Mouse (Mus musculus) liver, postnatal 0 days (tissue): ENCODE measurements around the gene Syngr4. TPM values are rescaled to one million over a fixed set of nuclear protein-coding genes. Genes with fewer than 3 reads are reported as not detected.

ENCODE experiments used
- ATAC-seq: fragments of 200-750 bp; cut with Nextera tagmentation; 2 replicates; pipeline ENCODE4 v1.8.0; 2017; ENCODE audit warnings: mild to moderate bottlenecking, moderate library complexity
- DNase-seq: peaks from one replicate; pipeline ENCODE4 v3.0.0-alpha.2; 2016
- H3K27ac ChIP-seq: fragments of 300-500 bp; sonication (generic); 2 replicates; pipeline ENCODE4 v1.5.1; 2014; ENCODE audit warnings: antibody characterized with exemption, moderate library complexity, mild to moderate bottlenecking, low read depth
- H3K27me3 ChIP-seq: fragments of 300-500 bp; sonication (generic); 2 replicates; pipeline ENCODE4 v1.6.1; 2014; ENCODE audit warnings: low read length, control low read depth, mixed read lengths; ENCODE audit not compliant: insufficient read depth
- H3K36me3 ChIP-seq: fragments of 300-500 bp; sonication (generic); replicated peaks from 2 replicates; pipeline ENCODE4 v1.6.1; 2014; ENCODE audit warnings: mild to moderate bottlenecking, control low read depth, low read length, moderate library complexity, mixed read lengths; ENCODE audit not compliant: insufficient read depth
- H3K4me1 ChIP-seq: fragments of 300-500 bp; sonication (generic); 2 replicates; pipeline ENCODE4 v1.6.1; 2014; ENCODE audit warnings: antibody characterized with exemption, mild to moderate bottlenecking, control low read depth; ENCODE audit not compliant: insufficient read depth
- H3K4me2 ChIP-seq: fragments of 300-500 bp; sonication (generic); 2 replicates; pipeline ENCODE4 v1.6.1; 2014; ENCODE audit warnings: low read depth, mild to moderate bottlenecking, low read length, moderate library complexity, mixed read lengths
- H3K4me3 ChIP-seq: fragments of 300-500 bp; sonication (generic); 2 replicates; pipeline ENCODE4 v1.5.1; 2014; ENCODE audit warnings: low read depth, low read length
- H3K9ac ChIP-seq: fragments of 300-500 bp; sonication (generic); replicated peaks from 2 replicates; pipeline ENCODE4 v1.6.1; 2014; ENCODE audit warnings: mild to moderate bottlenecking, moderate library complexity
- H3K9me3 ChIP-seq: fragments of 300-500 bp; sonication (generic); 2 replicates; pipeline ENCODE4 v1.6.1; 2016; ENCODE audit warnings: mild to moderate bottlenecking, control low read depth, low read length, mixed read lengths
- CTCF ChIP-seq: sonication (generic); IDR thresholded peaks from 2 replicates; pipeline ENCODE4 v1.5.1; 2016; ENCODE audit warnings: antibody characterized with exemption, low read depth
- EP300 ChIP-seq: IDR thresholded peaks from 2 replicates; pipeline ENCODE4 v1.6.1; 2016; ENCODE audit warnings: antibody characterized with exemption, low read depth, mild to moderate bottlenecking
- WGBS: fragments of 180-500 bp; shearing (Covaris S2); extraction: QIAGEN DNeasy Blood & Tissue Kit; methylation state at CpG from one replicate; pipeline ENCODE4 v1.1.7; 2014; ENCODE audit not compliant: insufficient replicate concordance; 5-methylcytosine and 5-hydroxymethylcytosine counted together
- polyA plus RNA-seq: library from polyadenylated mRNA; unstranded; fragments of >200 nt; fragmentation: Nextera tagmentation; extraction: Ambion mirVana; gene quantifications from 2 replicates; pipeline ENCODE4 v1.2.1, GENCODE M21; 2015

Gene Syngr4
- polyA plus RNA-seq, 1 experiment from 2014 or later, result 0.70 TPM

DNA sequence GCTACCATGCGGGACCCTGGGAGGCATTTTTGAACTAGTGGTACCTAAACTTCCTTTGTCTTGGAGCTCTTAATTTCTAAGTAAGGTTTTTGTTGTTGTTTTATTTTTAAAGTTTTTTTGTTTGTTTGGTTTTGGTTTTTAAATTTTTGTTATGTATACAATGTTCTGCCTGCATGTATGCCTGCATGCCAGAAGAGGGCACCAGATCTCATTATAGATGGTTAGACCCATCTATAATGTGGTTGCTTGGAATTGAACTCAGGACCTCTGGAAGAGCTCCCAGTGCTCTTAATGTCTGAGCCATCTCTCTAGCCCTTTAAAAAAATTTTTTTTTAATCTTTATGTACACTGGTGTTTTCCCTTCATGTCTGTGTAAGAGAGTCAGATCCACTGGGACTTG lies 33.2 kb upstream of the Syngr4 start:
- Histone ChIP-seq H3K4me3 (no peak overlapping the region), H3K9ac (no peak overlapping the region), H3K27ac (no peak overlapping the region), H3K9me3 (peaks cover 5% of the 10 kb centered on the region; the same call in 1 of the 2 replicates), H3K4me2 (no peak overlapping the region), H3K36me3 (no peaks in the 10 kb centered on the region), H3K27me3 (no peaks in the 10 kb centered on the region), H3K4me1 (no peaks in the 10 kb centered on the region)
- 100% methylated on average over 1 of the region's 1 CpGs for WGBS
- no peak for ATAC-seq
- TF ChIP-seq CTCF, result peak; percentile 41
- no peak for TF ChIP-seq EP300
- no peak for DNase-seq

DNA sequence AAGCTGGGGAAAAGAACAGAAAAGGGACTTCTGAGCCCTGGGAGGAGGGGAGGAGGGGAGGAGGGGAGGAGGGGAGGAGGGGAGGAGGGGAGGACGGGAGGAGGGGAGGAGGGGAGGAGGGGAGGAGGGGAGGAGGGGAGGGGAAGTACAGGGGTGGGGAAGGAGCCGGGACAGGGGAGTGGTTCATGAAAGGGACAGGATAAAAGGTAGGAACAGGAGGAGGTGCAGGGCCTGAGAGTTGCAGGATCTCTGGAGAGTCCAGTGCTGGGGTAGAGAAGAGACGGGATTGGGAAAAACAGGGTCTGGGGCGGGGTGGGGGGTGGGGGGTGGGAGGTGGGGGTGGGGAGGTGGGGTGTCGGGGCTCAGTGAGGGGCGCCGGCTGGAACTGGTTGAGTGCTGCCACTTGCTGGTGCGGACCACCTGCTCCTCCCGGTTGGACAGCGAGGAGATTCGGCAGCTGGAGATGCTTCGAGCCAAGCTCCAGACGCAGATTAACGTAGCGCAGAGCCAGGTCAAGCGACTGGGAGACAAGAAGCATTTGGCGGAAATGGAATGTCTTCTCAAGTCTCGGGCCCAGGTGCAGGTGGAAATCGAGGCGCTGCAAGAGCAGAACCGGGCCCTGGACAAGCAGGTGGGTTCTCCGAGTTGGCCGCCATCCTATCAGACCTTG lies 32.2 kb upstream of the Syngr4 start:
- Histone ChIP-seq H3K4me3 (no peak overlapping the region), H3K36me3 (no peaks in the 10 kb centered on the region), H3K4me1 (peaks cover 4% of the 10 kb centered on the region), H3K9ac (no peak overlapping the region), H3K27me3 (no peaks in the 10 kb centered on the region), H3K9me3 (peaks cover 5% of the 10 kb centered on the region; the same call in 1 of the 2 replicates), H3K27ac (no peak overlapping the region), H3K4me2 (no peak overlapping the region)
- 59% methylated on average over 18 of the region's 23 CpGs for WGBS
- ATAC-seq, result no peak
- no peak for DNase-seq
- TF ChIP-seq CTCF, result no peak
- TF ChIP-seq EP300, result no peak

DNA sequence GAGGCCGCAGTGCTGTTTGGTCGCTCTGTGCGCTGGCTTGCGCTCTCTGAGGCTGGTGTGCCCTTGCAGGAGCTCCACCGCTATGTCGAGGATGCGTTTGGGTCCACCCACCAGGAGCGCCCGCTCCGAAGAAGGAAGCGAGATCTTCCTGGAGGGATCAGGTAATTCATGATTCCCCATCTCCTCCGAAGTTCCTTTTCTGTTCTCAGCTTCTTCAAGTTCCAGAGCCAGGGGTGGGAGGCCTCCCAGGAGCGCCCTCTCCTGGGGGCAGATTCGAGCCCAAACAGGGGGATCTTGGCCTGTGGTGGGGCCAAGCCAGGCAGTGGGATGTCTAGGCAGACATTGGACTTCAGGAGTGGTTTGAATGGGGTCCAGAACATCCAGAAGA lies 27.9 kb upstream of the Syngr4 start:
- ATAC-seq (no peak), DNase-seq (peak; percentile 56)
- WGBS, result 6% methylated on average over 14 of the region's 14 CpGs
- peak overlapping the region; percentile 87 for H3K27ac ChIP-seq
- H3K4me1 ChIP-seq, result peaks cover 38% of the 10 kb centered on the region
- H3K4me2 ChIP-seq, result peak overlapping the region; percentile 86
- H3K9me3 ChIP-seq, result 0 out of 2 replicates have a peak, but pooled peaks cover 2% of the 10 kb centered on the region
- peak overlapping the region; percentile 41 for H3K4me3 ChIP-seq
- peak; percentile 61 for TF ChIP-seq CTCF
- TF ChIP-seq EP300, result no peak
- H3K36me3 ChIP-seq, result no peaks in the 10 kb centered on the region
- peak overlapping the region; percentile 59 for H3K9ac ChIP-seq
- H3K27me3 ChIP-seq, result no peaks in the 10 kb centered on the region

DNA sequence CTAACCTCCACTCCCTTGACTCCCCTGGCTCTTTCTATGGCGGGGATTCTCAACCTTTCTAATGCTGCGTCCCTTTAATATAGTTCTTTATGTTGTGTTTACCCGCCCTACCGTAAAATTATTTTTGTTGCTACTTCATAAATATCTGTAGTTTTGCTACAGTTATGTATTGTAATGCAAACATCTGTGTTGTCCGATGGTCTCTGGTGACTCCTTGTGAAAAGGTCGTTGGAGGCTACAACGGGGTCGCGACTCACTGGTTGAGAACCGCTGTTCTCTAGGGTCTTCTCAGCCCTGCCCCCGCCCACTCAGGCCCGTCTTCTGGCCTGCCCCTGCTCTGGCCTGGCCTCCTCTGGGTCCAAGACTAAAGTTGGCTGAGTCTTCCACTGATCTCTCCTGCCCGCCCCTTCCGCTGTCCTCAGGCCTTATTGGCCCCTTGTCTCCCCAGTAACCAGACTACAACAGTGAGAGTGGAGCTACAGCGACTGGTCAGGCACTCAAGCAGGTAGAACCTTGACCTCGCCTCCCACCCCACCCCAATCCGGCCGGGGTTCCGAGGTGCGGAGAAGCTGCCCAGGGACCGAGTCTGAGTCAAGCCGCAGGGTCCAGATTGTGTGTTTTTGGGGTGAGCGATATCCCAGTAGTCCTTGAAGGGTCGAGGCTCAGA lies 27.4 kb upstream of the Syngr4 start, which contains the start of gene Ccdc114:
TSS of gene Ccdc114 (plus strand) at position 311 of the 667 bp plus-strand sequence.
- Histone ChIP-seq H3K27me3 (no peaks in the 10 kb centered on the region), H3K27ac (peak within 1 kb of the TSS; percentile 87), H3K9me3 (0 out of 2 replicates have a peak, but pooled peaks cover 2% of the 10 kb centered on the region), H3K4me3 (peak within 1 kb of the TSS; percentile 41), H3K9ac (peak within 1 kb of the TSS; percentile 61), H3K4me2 (peak within 1 kb of the TSS; percentile 86), H3K36me3 (peaks cover 4% of the 10 kb centered on the region), H3K4me1 (peaks cover 42% of the 10 kb centered on the region)
- WGBS, result 4% methylated on average over 24 of the region's 24 CpGs
- ATAC-seq (peak; percentile 69), DNase-seq (peak; percentile 73)
- TF ChIP-seq CTCF, result no peak
- TF ChIP-seq EP300, result no peak

DNA sequence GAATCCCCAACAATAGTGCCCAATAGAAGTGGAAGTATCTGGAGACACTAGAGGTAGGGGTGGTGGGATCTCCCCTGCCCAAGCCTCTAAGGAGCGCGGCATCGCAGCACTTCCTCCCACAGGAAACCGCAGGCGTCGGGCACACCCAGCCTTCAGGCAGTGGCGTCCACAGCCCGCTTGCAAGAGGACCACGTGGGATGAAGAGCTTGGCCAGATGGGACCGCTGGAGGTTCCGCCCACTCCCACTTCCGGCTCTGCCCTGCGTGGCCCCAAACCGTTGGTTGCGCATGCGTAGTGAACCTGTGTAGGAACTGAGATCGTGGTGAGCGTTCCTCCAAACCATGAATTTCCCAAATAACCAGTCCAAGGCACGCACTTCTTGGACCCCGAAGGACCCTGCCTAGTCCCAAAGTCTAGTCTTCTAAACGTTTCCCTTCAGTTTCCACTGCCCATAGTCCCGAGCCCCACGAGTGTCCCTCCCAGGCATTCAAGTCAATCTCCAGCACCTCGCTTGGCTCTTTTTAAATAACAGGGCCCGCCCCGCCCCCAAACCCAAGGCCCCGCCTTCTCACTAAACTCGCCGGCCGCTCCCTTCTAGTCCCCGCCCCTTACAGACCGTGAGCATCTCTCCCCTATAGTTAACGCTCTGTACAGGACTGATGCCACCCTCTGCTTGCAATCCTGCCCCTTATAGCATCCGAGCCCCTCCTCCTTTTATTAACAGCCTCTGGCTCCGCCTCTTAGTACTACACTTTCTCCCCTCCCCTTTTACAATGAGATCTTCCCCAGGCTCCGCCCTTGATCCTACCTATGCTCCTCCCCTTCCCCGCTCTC lies 26.6 kb upstream of the Syngr4 start:
- Histone ChIP-seq H3K4me3 (peak overlapping the region; percentile 41), H3K27me3 (no peaks in the 10 kb centered on the region), H3K36me3 (peaks cover 6% of the 10 kb centered on the region), H3K9me3 (0 out of 2 replicates have a peak, but pooled peaks cover 2% of the 10 kb centered on the region), H3K4me2 (peak overlapping the region; percentile 86), H3K27ac (peak overlapping the region; percentile 88), H3K9ac (peak overlapping the region; percentile 61), H3K4me1 (peaks cover 42% of the 10 kb centered on the region)
- WGBS, result 1% methylated on average over 37 of the region's 37 CpGs
- TF ChIP-seq CTCF (no peak), EP300 (peak; percentile 60; the same call in 1 of the 2 replicates)
- peak; percentile 95 for DNase-seq
- peak; percentile 86 for ATAC-seq
